In genomic region chr17:89017002-89017401, GRCm38 (mm10) we compare ENCODE assay signal across 17 mouse cellular contexts.
"Had no signal": no experiment of that assay in that cellular context is flagged by ENCODE, and none has a peak within 500 bp of the region (broad histone marks: within the 10 kb centered on the region; RNA-seq: fewer than 3 reads in every experiment).

No protein-coding gene starts in this region.

- H3K27me3 ChIP-seq: lung, embryonic 15.5 days; megakaryocyte, embryonic 14.5 days; midbrain, embryonic 13.5 days; midbrain, embryonic 15.5 days; neural tube, embryonic 12.5 days; stomach, embryonic 15.5 days had no signal

- H3K9me3 ChIP-seq: lung, embryonic 15.5 days; megakaryocyte, embryonic 14.5 days; midbrain, embryonic 13.5 days; midbrain, embryonic 15.5 days; neural tube, embryonic 12.5 days; stomach, embryonic 15.5 days had no signal

- H3K27ac ChIP-seq: lung, embryonic 15.5 days; macrophage; midbrain, embryonic 13.5 days; midbrain, embryonic 15.5 days; neural tube, embryonic 12.5 days; stomach, embryonic 15.5 days; stomach, postnatal 0 days had no signal

- H3K9ac ChIP-seq: lung, embryonic 15.5 days; midbrain, embryonic 13.5 days; midbrain, embryonic 15.5 days; neural tube, embryonic 12.5 days; stomach, embryonic 15.5 days had no signal

- H3K4me1 ChIP-seq: lung, embryonic 15.5 days; megakaryocyte, embryonic 14.5 days; midbrain, embryonic 13.5 days; midbrain, embryonic 15.5 days; neural tube, embryonic 12.5 days; stomach, embryonic 15.5 days had no signal

- H3K36me3 ChIP-seq: lung, embryonic 15.5 days; midbrain, embryonic 13.5 days; midbrain, embryonic 15.5 days; neural tube, embryonic 12.5 days; stomach, embryonic 15.5 days had no signal

- DNase-seq: lung, adult 2 months; lung, postnatal 14 days; lung, postnatal 36 days; right cerebral cortex, postnatal 14 days; thymus, adult 2 months; thymus, postnatal 25 days; thymus, postnatal 4 days had no signal

- H3K4me2 ChIP-seq: lung, embryonic 15.5 days; midbrain, embryonic 11.5 days; midbrain, embryonic 13.5 days; midbrain, embryonic 15.5 days; neural tube, embryonic 12.5 days; stomach, embryonic 15.5 days had no signal

- H3K4me3 ChIP-seq: lung, embryonic 15.5 days; megakaryocyte, embryonic 14.5 days; midbrain, embryonic 13.5 days; midbrain, embryonic 15.5 days; neural tube, embryonic 12.5 days; stomach, embryonic 15.5 days had no signal

- ATAC-seq: lung, postnatal 0 days; midbrain, embryonic 13.5 days; midbrain, embryonic 15.5 days had no signal
